In the genomic region with DNA sequence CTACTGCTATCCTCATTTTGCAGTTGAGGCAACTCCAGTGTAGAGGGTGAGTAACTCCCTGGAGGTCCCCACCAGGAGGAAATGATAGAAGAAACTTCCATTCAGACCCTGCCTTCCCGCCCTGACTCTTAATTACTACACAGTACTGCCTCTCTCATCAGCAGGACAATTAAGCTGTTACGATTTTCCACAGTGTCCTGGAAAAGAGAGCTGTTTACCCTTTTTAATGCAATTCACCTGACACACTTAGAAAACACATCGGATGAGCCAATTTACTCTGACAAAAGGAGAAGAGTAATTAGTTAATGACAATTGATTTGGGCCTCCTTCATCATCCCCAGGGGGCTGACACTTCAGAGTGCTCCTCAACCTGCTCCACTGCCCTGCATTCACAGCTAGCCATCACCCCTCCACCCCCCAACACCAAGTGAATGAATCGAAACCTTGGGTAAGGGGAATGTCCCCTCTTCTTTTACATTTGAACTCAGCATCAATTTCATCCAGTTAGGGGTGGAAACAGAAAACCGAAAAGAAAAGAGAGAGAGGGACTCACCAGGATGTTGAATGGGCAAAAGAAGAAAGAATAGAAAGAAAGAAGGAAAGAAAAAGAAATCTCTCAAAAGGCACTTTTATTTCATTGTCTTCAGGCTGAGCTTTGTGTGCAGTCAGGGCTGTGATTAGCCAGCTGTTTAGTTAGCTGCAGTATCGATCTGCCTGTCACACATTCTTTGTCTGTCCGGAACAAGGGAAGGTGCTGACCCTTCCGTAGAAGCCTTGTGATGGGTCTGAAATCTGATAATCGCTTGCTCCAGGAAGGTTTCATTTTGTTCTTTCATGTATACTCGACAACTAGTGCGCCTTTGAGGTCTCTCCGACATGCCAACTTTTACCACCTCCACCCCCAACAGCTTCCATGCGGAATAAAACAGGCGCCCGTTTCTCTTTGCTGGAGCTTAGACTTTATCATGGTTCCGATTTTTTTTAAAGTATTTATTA, we compare ENCODE assay signal across 8 mouse cellular contexts.
A peak's percentile ranks its signal among the peaks of the same experiment; 100 is the strongest.
DNase-seq lines count a peak whose midpoint lies in the region; ATAC-seq lines count a peak whose summit lies in the region.

No protein-coding gene starts in this region.

- H3K9ac ChIP-seq in kidney, embryonic 15.5 days, result no peak overlapping the region
- H3K9ac ChIP-seq in embryonic facial prominence, embryonic 14.5 days (ENCODE audit: low read depth, low read length), result 0 out of 2 replicates have a peak overlapping the region, but pooled peaks have one; percentile 27
- no peak overlapping the region for H3K9ac ChIP-seq in limb, embryonic 11.5 days (ENCODE audit: low read length)
- peak overlapping the region; percentile 28; the same call in 1 of the 2 replicates for H3K9ac ChIP-seq in neural tube, embryonic 15.5 days (replicated peaks)

- DNase-seq in kidney, postnatal 14 days, result no peak
- DNase-seq in embryonic facial prominence, embryonic 14.5 days (ENCODE audit: low spot score), result peak; percentile 58
- no peak for DNase-seq in limb, embryonic 11.5 days (ENCODE audit: low spot score)
- DNase-seq in thymus, postnatal 25 days, result no peak
- no peak for DNase-seq in right cerebral cortex, postnatal 4 days
- no peak for DNase-seq in thymus, postnatal 36 days

- H3K4me1 ChIP-seq in kidney, embryonic 15.5 days, result peaks cover 12% of the 10 kb centered on the region; the same call in 1 of the 2 replicates
- peaks cover 8% of the 10 kb centered on the region; the same call in 1 of the 2 replicates for H3K4me1 ChIP-seq in embryonic facial prominence, embryonic 14.5 days (ENCODE audit: control insufficient read depth, insufficient read depth, low read length)
- 0 out of 2 replicates have a peak, but pooled peaks cover 2% of the 10 kb centered on the region for H3K4me1 ChIP-seq in limb, embryonic 11.5 days (ENCODE audit: control insufficient read depth, insufficient read depth, low read length)
- peaks cover 16% of the 10 kb centered on the region for H3K4me1 ChIP-seq in neural tube, embryonic 15.5 days

- peak overlapping the region; percentile 32 for H3K4me3 ChIP-seq in kidney, embryonic 15.5 days (replicated peaks)
- H3K4me3 ChIP-seq in embryonic facial prominence, embryonic 14.5 days (ENCODE audit: low read depth, low read length), result peak overlapping the region; percentile 34
- no peak overlapping the region for H3K4me3 ChIP-seq in limb, embryonic 11.5 days (ENCODE audit: low read depth, low read length)
- H3K4me3 ChIP-seq in neural tube, embryonic 15.5 days (replicated peaks), result peak overlapping the region; percentile 33

- no peak overlapping the region for H3K27ac ChIP-seq in kidney, embryonic 15.5 days
- peak overlapping the region; percentile 17; the same call in 1 of the 2 replicates for H3K27ac ChIP-seq in embryonic facial prominence, embryonic 14.5 days (replicated peaks; ENCODE audit: low read depth, low read length)
- H3K27ac ChIP-seq in limb, embryonic 11.5 days (replicated peaks; ENCODE audit: low read depth, low read length), result no peak overlapping the region
- no peak overlapping the region for H3K27ac ChIP-seq in neural tube, embryonic 15.5 days (replicated peaks)

- peak; percentile 33; the same call in 1 of the 2 replicates for ATAC-seq in kidney, embryonic 15.5 days (replicated peaks; ENCODE audit: low FRiP score)
- peak; percentile 72 for ATAC-seq in embryonic facial prominence, embryonic 14.5 days (ENCODE audit: low read depth)
- no peak for ATAC-seq in limb, embryonic 11.5 days (ENCODE audit: insufficient number of reproducible peaks, low FRiP score, low TSS enrichment, low read depth)
- peak; percentile 72; the same call in 1 of the 2 replicates for ATAC-seq in neural tube, embryonic 15.5 days (ENCODE audit: low FRiP score)

- no peaks in the 10 kb centered on the region for H3K27me3 ChIP-seq in kidney, embryonic 15.5 days
- H3K27me3 ChIP-seq in embryonic facial prominence, embryonic 14.5 days (replicated peaks; ENCODE audit: control insufficient read depth, insufficient read depth, low read length), result no peaks in the 10 kb centered on the region
- no peaks in the 10 kb centered on the region for H3K27me3 ChIP-seq in limb, embryonic 11.5 days (ENCODE audit: control insufficient read depth, insufficient read depth, low read length)
- H3K27me3 ChIP-seq in neural tube, embryonic 15.5 days (replicated peaks), result no peaks in the 10 kb centered on the region; the same call in 1 of the 2 replicates

- WGBS in kidney, embryonic 15.5 days, result 15% methylated on average over 16 of the region's 16 CpGs
- WGBS in embryonic facial prominence, embryonic 14.5 days, result 9% methylated on average over 16 of the region's 16 CpGs
- WGBS in limb, embryonic 11.5 days, result 15% methylated on average over 16 of the region's 16 CpGs
- 5% methylated on average over 16 of the region's 16 CpGs for WGBS in neural tube, embryonic 15.5 days

- H3K4me2 ChIP-seq in kidney, embryonic 15.5 days, result peak overlapping the region; percentile 57
- H3K4me2 ChIP-seq in embryonic facial prominence, embryonic 14.5 days (ENCODE audit: low read depth, low read length), result peak overlapping the region; percentile 65
- H3K4me2 ChIP-seq in limb, embryonic 11.5 days (ENCODE audit: low read depth, severe bottlenecking), result peak overlapping the region; percentile 39
- H3K4me2 ChIP-seq in neural tube, embryonic 15.5 days, result peak overlapping the region; percentile 58

- H3K36me3 ChIP-seq in kidney, embryonic 15.5 days, result no peaks in the 10 kb centered on the region
- no peaks in the 10 kb centered on the region for H3K36me3 ChIP-seq in embryonic facial prominence, embryonic 14.5 days (ENCODE audit: control insufficient read depth, insufficient read depth, low read length)
- no peaks in the 10 kb centered on the region for H3K36me3 ChIP-seq in limb, embryonic 11.5 days (ENCODE audit: control insufficient read depth, insufficient read depth, low read length)
- no peaks in the 10 kb centered on the region for H3K36me3 ChIP-seq in neural tube, embryonic 15.5 days

- H3K9me3 ChIP-seq in kidney, embryonic 15.5 days (replicated peaks), result no peaks in the 10 kb centered on the region
- H3K9me3 ChIP-seq in embryonic facial prominence, embryonic 14.5 days (ENCODE audit: control insufficient read depth, low read length), result no peaks in the 10 kb centered on the region
- H3K9me3 ChIP-seq in limb, embryonic 11.5 days (ENCODE audit: control insufficient read depth, low read length), result no peaks in the 10 kb centered on the region
- H3K9me3 ChIP-seq in neural tube, embryonic 15.5 days (replicated peaks), result no peaks in the 10 kb centered on the region

Comparison
In these comparisons a context has a peak if more than half of its experiments do, and no peak if none do; other contexts are left out.
1. H3K9ac ChIP-seq: peak in embryonic facial prominence, embryonic 14.5 days (single experiment) and neural tube, embryonic 15.5 days (single experiment); none in kidney, embryonic 15.5 days (single experiment) and limb, embryonic 11.5 days (single experiment).
2. Peak in every context shown above with its lines, with median percentiles within 50 percentile points of each other: H3K4me2 ChIP-seq.